Mouse (Mus musculus): ENCODE results near the gene Myzap. TPM values are rescaled to one million over a fixed set of nuclear protein-coding genes. Genes with fewer than 3 reads are reported as not detected.
"Not testable (repeated sequence)": the region's sequence is repeated elsewhere in the genome, so short reads cannot be mapped to it uniquely, and the experiment has no call there.

Myzap gene
- polyA plus RNA-seq, 1 experiment from 2014 or later: 2.3 TPM

DNA sequence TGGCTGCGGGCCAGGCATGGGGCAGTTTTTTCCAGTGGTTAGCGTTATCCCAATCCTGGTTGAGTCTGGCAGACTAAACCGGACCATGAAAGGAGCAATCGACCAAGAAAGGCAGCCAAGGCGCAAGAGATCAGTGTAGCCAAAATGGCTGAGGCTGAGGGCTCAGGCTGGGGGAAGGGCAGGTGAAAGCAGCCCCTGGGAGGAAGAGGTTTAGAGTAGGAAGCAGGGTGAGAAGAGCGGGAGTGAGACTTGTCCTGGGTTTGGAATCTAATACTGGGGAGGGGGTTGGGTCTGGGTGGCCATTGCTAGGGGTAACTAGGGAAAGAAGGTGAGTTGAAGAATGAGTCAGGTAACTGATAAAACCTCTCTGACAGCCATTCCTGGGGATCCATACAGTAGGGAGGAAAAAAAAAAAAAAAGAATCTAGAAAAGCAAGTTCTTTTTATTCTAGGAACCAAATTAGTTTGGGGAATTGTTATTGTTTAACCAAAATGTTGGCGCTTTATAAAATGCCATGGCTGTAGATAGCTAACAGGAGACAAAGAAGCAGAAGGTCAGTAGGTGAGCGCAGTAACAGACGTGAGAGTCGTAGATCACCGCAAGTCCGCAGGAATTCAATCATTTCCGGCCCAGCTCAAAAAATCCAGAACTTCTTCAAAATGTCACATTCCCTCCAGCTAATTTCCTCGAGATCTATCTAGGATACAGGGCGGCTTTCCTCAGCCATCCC lies 99.7 kb downstream of the Myzap start:
- Histone ChIP-seq H3K9me3 (no peaks in the 10 kb centered on the region), H3K4me1 (replicated peaks) (no peaks in the 10 kb centered on the region), H3K27me3 (no peaks in the 10 kb centered on the region), H3K36me3 (no peaks in the 10 kb centered on the region), H3K4me2 (no peak overlapping the region), H3K4me3 (no peak overlapping the region), H3K27ac (replicated peaks) (no peak overlapping the region), H3K9ac (no peak overlapping the region)
- ATAC-seq (ENCODE audit: low FRiP score, low read depth): no peak
- WGBS: 87% methylated on average over 15 of the region's 15 CpGs

DNA sequence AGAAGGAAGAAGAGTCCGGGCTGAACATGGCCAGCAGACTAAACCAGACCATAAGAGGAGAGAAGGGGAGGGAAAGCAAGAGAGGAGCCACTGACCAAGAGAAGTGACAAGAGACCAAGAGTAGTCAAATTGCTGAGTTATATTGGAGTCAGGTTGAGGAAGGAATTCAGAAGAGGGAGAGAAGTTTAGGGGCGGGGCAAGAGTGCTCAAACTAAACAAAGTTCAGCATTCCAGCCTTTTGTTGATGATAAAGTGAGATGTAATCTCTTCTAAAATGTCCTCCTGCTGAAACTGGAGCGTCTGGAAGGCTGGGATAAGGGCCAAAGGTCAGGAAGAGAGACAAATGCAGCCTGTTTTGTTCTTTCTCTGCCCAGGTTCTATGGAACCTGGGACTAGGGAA lies 102.1 kb downstream of the Myzap start:
- Histone ChIP-seq H3K4me3 (no peak overlapping the region), H3K27ac (replicated peaks) (no peak overlapping the region), H3K4me2 (no peak overlapping the region), H3K9ac (no peak overlapping the region), H3K27me3 (no peaks in the 10 kb centered on the region), H3K9me3 (no peaks in the 10 kb centered on the region), H3K36me3 (no peaks in the 10 kb centered on the region), H3K4me1 (replicated peaks) (0 out of 2 replicates have a peak, but pooled peaks cover 3% of the 10 kb centered on the region)
- ATAC-seq (ENCODE audit: low FRiP score, low read depth): no peak
- whole genome bisulfite sequencing: 46% methylated on average over 3 of the region's 3 CpGs

GRCm38 (mm10) chr9:71486127-71486526 lies 106.0 kb downstream of the Myzap start:
- WGBS: 42% methylated on average over 7 of the region's 7 CpGs
- Histone ChIP-seq H3K4me3 (peak overlapping the region; percentile 90), H3K27ac (replicated peaks) (peak overlapping the region; percentile 93), H3K36me3 (peaks cover 21% of the 10 kb centered on the region), H3K9me3 (no peaks in the 10 kb centered on the region), H3K4me1 (replicated peaks) (peaks cover 15% of the 10 kb centered on the region), H3K27me3 (no peaks in the 10 kb centered on the region), H3K9ac (peak overlapping the region; percentile 25; the same call in 1 of the 2 replicates), H3K4me2 (peak overlapping the region; percentile 76)
- ATAC-seq (ENCODE audit: low FRiP score, low read depth): peak; percentile 53; the same call in 1 of the 2 replicates

- H3K4me3 ChIP-seq: peak within 1 kb of the TSS; percentile 90
- no peaks in the 10 kb centered on the region for H3K27me3 ChIP-seq
- under 1% methylated on average over 70 of the region's 70 CpGs for WGBS
- no peaks in the 10 kb centered on the region for H3K9me3 ChIP-seq
- ATAC-seq (ENCODE audit: low FRiP score, low read depth): peak; percentile 99
- peak within 1 kb of the TSS; percentile 93 for H3K27ac ChIP-seq (replicated peaks)
- H3K36me3 ChIP-seq: peaks cover 27% of the 10 kb centered on the region
- peak within 1 kb of the TSS; percentile 96 for H3K9ac ChIP-seq
- peaks cover 15% of the 10 kb centered on the region for H3K4me1 ChIP-seq (replicated peaks)
- H3K4me2 ChIP-seq: peak within 1 kb of the TSS; percentile 76
These were observed 106.6 kb downstream of the Myzap start, which contains the start of gene Polr2m for GRCm38 (mm10) chr9:71485475-71486094. TSS of gene Polr2m (minus strand) at chr9:71485935.

GRCm38 (mm10) chr9:71484871-71485474 lies 107.2 kb downstream of the Myzap start:
- no peak for ATAC-seq (ENCODE audit: low FRiP score, low read depth)
- 2% methylated on average over 14 of the region's 14 CpGs for WGBS

GRCm38 (mm10) chr9:71483872-71484271 lies 108.3 kb downstream of the Myzap start:
- peak overlapping the region; percentile 76 for H3K4me2 ChIP-seq
- H3K4me3 ChIP-seq: 0 out of 2 replicates have a peak overlapping the region, but pooled peaks have one; percentile 90
- not testable (repeated sequence) for ATAC-seq (ENCODE audit: low FRiP score, low read depth); H3K9me3 ChIP-seq; H3K9ac ChIP-seq; H3K27ac ChIP-seq (replicated peaks); H3K27me3 ChIP-seq
- WGBS: 91% methylated on average over 7 of the region's 7 CpGs
- H3K36me3 ChIP-seq: peaks cover 44% of the 10 kb centered on the region
- peaks cover 15% of the 10 kb centered on the region for H3K4me1 ChIP-seq (replicated peaks)

More at GRCm38 (mm10) chr9:71484871-71485474, 107.2 kb downstream of the Myzap start:
- H3K27me3 ChIP-seq: no peaks in the 10 kb centered on the region
- peaks cover 33% of the 10 kb centered on the region for H3K36me3 ChIP-seq
- H3K9me3 ChIP-seq: no peaks in the 10 kb centered on the region
- peak overlapping the region; percentile 90 for H3K4me3 ChIP-seq
- H3K27ac ChIP-seq (replicated peaks): peak overlapping the region; percentile 93
- H3K4me1 ChIP-seq (replicated peaks): peaks cover 15% of the 10 kb centered on the region
- H3K4me2 ChIP-seq: peak overlapping the region; percentile 76
- H3K9ac ChIP-seq: peak overlapping the region; percentile 96

DNA sequence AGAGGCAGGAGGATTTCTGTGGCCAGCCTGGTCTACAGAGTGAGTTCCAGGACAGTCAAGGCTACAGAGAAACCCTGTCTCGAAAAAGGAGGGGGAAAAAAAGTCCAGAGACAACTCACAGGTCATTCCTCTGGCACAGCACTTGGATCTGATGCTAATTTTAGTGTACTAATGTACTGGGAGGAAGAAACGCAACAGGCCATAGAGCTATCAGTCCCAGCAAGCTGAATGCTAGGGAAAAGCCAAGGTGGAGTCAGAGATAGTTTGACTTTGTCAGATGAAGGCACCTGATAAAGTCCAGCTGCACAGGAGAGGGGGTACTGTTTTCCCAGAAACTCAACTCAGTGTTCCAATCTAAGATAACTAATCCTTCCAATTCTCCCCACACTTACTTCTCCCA lies 111.9 kb downstream of the Myzap start:
- no peak for ATAC-seq (ENCODE audit: low FRiP score, low read depth)
- H3K9me3 ChIP-seq: no peaks in the 10 kb centered on the region
- H3K27ac ChIP-seq (replicated peaks): no peak overlapping the region
- WGBS: 93% methylated on average over 2 of the region's 2 CpGs
- H3K36me3 ChIP-seq: peaks cover 73% of the 10 kb centered on the region
- no peak overlapping the region for H3K9ac ChIP-seq
- no peaks in the 10 kb centered on the region for H3K27me3 ChIP-seq
- H3K4me1 ChIP-seq (replicated peaks): peaks cover 12% of the 10 kb centered on the region
- no peak overlapping the region for H3K4me3 ChIP-seq
- no peak overlapping the region for H3K4me2 ChIP-seq

DNA sequence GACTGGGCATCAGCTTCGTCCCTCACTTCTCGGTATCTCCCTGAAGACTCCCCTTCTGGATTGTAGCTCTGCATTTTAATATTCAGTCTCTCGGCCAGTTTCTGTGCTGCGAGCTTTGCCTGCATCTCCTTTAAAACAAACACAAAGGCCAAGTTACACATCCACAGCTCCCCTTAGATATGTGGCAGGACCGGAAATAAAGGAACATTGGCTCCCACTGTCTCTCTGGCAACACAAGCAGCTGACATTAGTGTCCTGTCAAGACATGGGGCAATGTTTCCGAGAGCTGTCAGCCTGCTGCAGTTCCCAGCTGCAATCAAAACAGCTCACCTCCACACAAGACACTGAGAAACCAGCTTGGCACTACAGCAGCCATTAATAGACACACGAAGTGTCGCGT lies 112.7 kb downstream of the Myzap start:
- H3K27me3 ChIP-seq: no peaks in the 10 kb centered on the region
- peaks cover 81% of the 10 kb centered on the region for H3K36me3 ChIP-seq
- H3K9ac ChIP-seq: no peak overlapping the region
- H3K9me3 ChIP-seq: no peaks in the 10 kb centered on the region
- no peak overlapping the region for H3K27ac ChIP-seq (replicated peaks)
- no peak overlapping the region for H3K4me3 ChIP-seq
- peaks cover 7% of the 10 kb centered on the region for H3K4me1 ChIP-seq (replicated peaks)
- WGBS: 95% methylated on average over 9 of the region's 9 CpGs
- ATAC-seq (ENCODE audit: low FRiP score, low read depth): no peak
- H3K4me2 ChIP-seq: no peak overlapping the region

DNA sequence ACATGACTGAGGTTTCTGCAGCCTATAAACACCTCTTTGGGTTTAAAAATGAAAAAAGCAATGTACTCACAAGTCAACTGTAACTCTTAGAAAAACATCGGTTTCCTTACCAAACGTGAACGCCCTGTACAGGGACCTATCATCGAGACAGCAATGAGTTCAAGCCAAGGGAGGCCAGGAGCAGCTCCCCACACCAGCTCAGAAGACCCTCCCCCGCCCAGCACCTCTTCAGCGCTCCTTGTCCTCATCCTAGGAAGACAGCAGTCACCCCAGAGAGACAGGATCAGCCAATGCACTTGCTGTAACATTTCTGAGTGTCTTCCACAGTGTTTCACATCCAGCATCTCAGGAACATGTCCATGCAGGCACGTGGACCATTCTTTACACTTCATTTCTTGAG lies 113.6 kb downstream of the Myzap start:
- no peak overlapping the region for H3K4me2 ChIP-seq
- H3K4me1 ChIP-seq (replicated peaks): no peaks in the 10 kb centered on the region
- H3K27me3 ChIP-seq: no peaks in the 10 kb centered on the region
- no peaks in the 10 kb centered on the region for H3K9me3 ChIP-seq
- ATAC-seq (ENCODE audit: low FRiP score, low read depth): no peak
- H3K4me3 ChIP-seq: no peak overlapping the region
- 96% methylated on average over 7 of the region's 7 CpGs for WGBS
- H3K9ac ChIP-seq: no peak overlapping the region
- H3K36me3 ChIP-seq: peaks cover 81% of the 10 kb centered on the region
- H3K27ac ChIP-seq (replicated peaks): no peak overlapping the region

DNA sequence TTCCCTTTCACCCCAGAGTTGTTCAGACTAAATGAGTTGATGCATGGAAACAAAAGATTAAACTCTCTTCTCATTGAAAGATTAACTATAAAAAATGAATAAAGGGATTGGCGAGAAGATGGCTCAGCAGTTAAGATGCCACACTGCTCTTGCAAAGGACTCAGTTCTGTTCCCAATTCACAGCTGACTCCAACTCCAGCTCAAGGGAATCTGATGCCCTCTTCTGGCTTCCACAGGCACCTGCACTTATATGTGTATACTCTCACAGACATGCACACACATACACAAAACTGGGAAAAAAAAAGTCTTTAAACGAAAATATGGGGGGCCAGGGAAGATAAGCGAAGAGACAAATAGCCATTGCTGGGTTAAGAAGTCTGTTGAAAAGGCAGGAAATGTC lies 115.6 kb downstream of the Myzap start:
- no peaks in the 10 kb centered on the region for H3K27me3 ChIP-seq
- H3K36me3 ChIP-seq: peaks cover 65% of the 10 kb centered on the region
- H3K4me3 ChIP-seq: no peak overlapping the region
- no peak overlapping the region for H3K4me2 ChIP-seq
- no peaks in the 10 kb centered on the region for H3K4me1 ChIP-seq (replicated peaks)
- no peak overlapping the region for H3K27ac ChIP-seq (replicated peaks)
- ATAC-seq (ENCODE audit: low FRiP score, low read depth): no peak
- WGBS: over 99% methylated on average over 3 of the region's 3 CpGs
- no peaks in the 10 kb centered on the region for H3K9me3 ChIP-seq
- H3K9ac ChIP-seq: no peak overlapping the region

- Histone ChIP-seq H3K9me3 (no peaks in the 10 kb centered on the region), H3K4me3 (no peak overlapping the region), H3K27ac (replicated peaks) (no peak overlapping the region), H3K27me3 (no peaks in the 10 kb centered on the region), H3K9ac (no peak overlapping the region), H3K36me3 (peaks cover 54% of the 10 kb centered on the region), H3K4me1 (replicated peaks) (no peaks in the 10 kb centered on the region), H3K4me2 (no peak overlapping the region)
- no peak for ATAC-seq (ENCODE audit: low FRiP score, low read depth)
- 96% methylated on average over 4 of the region's 4 CpGs for WGBS
These were observed 116.6 kb downstream of the Myzap start for GRCm38 (mm10) chr9:71475536-71475935.

- Histone ChIP-seq H3K36me3 (no peaks in the 10 kb centered on the region), H3K4me2 (no peak overlapping the region), H3K9ac (no peak overlapping the region), H3K27ac (replicated peaks) (no peak overlapping the region), H3K4me1 (replicated peaks) (no peaks in the 10 kb centered on the region), H3K4me3 (no peak overlapping the region), H3K9me3 (no peaks in the 10 kb centered on the region), H3K27me3 (no peaks in the 10 kb centered on the region)
- WGBS: 69% methylated on average over 4 of the region's 4 CpGs
- no peak for ATAC-seq (ENCODE audit: low FRiP score, low read depth)
These were observed 124.7 kb downstream of the Myzap start for GRCm38 (mm10) chr9:71467434-71467833.
